ENCODE assay signal across 23 mouse cellular contexts in the genomic region with DNA sequence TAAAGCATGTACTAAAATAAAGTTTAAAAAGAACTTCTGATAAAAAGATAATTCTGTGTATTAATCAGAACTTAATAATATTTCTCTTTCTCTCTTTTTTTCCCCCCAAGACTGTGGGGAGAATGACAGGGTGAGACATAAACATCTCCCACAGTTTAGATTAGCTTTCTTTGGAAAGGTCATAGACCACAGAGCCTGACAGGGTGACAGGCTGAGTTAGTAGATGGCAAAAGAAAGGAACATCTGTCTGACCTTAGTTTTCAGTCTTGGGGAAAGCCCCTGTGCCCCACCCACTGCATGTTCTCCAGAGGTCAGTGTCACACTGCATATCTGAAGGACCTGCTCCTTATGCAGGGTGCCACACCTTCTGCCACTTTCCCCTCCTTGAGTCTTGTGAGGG.
"Had no signal": no experiment of that assay in that cellular context is flagged by ENCODE, and none has a peak within 500 bp of the region (broad histone marks: within the 10 kb centered on the region; RNA-seq: fewer than 3 reads in every experiment).

No protein-coding gene starts in this region.

- H3K27ac ChIP-seq: limb, embryonic 12.5 days; limb, embryonic 15.5 days; liver, embryonic 14.5 days; midbrain, embryonic 10.5 days; neural tube, embryonic 12.5 days; neural tube, embryonic 15.5 days; stomach, embryonic 15.5 days had no signal

- H3K9ac ChIP-seq: limb, embryonic 12.5 days; limb, embryonic 15.5 days; liver, embryonic 14.5 days; liver, postnatal 0 days; neural tube, embryonic 12.5 days; neural tube, embryonic 15.5 days; stomach, embryonic 15.5 days had no signal

- H3K36me3 ChIP-seq: limb, embryonic 12.5 days; limb, embryonic 15.5 days; stomach, embryonic 15.5 days had no signal

- H3K4me1 ChIP-seq: limb, embryonic 12.5 days; limb, embryonic 15.5 days; megakaryocyte, embryonic 14.5 days; neural tube, embryonic 12.5 days; stomach, embryonic 15.5 days had no signal

- DNase-seq: kidney, adult 18-20 months; kidney, adult 9 months; kidney, postnatal 14 days; kidney, postnatal 4 days; left cerebral cortex, postnatal 4 days; liver, postnatal 0 days; midbrain, embryonic 14.5 days; right cerebral cortex, adult 18-20 months; right cerebral cortex, postnatal 14 days; right cerebral cortex, postnatal 4 days; thymus, adult 2 months; thymus, postnatal 14 days had no signal

- ATAC-seq: inflammation-experienced regulatory T-cells, adult 6 months; intestine, embryonic 16.5 days; liver, postnatal 0 days had no signal

- H3K27me3 ChIP-seq: limb, embryonic 15.5 days; neural tube, embryonic 12.5 days; neural tube, embryonic 15.5 days; stomach, embryonic 15.5 days had no signal

- H3K4me3 ChIP-seq: limb, embryonic 12.5 days; limb, embryonic 15.5 days; megakaryocyte, embryonic 14.5 days; midbrain, embryonic 10.5 days; neural tube, embryonic 12.5 days; neural tube, embryonic 15.5 days; stomach, embryonic 15.5 days had no signal

- H3K9me3 ChIP-seq: limb, embryonic 12.5 days; limb, embryonic 15.5 days; megakaryocyte, embryonic 14.5 days; midbrain, embryonic 10.5 days; neural tube, embryonic 12.5 days; neural tube, embryonic 15.5 days; stomach, embryonic 15.5 days had no signal

- H3K4me2 ChIP-seq: limb, embryonic 12.5 days; limb, embryonic 15.5 days; liver, embryonic 11.5 days; neural tube, embryonic 12.5 days; neural tube, embryonic 15.5 days; stomach, embryonic 15.5 days had no signal
